In genomic region chr12:81859351-81860307, GRCm38 (mm10) we compare ENCODE assay signal across 8 mouse cellular contexts. TPM values are rescaled to one million over a fixed set of nuclear protein-coding genes. Genes with fewer than 3 reads are reported as not detected.
DNase-seq lines count a peak whose midpoint lies in the region; ATAC-seq lines count a peak whose summit lies in the region.

TSS of gene Pcnx (plus strand) at chr12:81860023.

- peak within 1 kb of the TSS; percentile 98 for H3K9ac ChIP-seq in hindbrain, embryonic 12.5 days

- 3% methylated on average over 56 of the region's 83 CpGs for WGBS in hindbrain, embryonic 12.5 days

- peak within 1 kb of the TSS; percentile 97 for H3K27ac ChIP-seq in hindbrain, embryonic 12.5 days

- no peaks in the 10 kb centered on the region for H3K36me3 ChIP-seq in hindbrain, embryonic 12.5 days

- H3K4me3 ChIP-seq in hindbrain, embryonic 12.5 days: peak within 1 kb of the TSS; percentile 98

- peaks cover 6% of the 10 kb centered on the region; the same call in 1 of the 2 replicates for H3K27me3 ChIP-seq in hindbrain, embryonic 12.5 days

- H3K4me2 ChIP-seq in hindbrain, embryonic 12.5 days (replicated peaks): peak within 1 kb of the TSS; percentile 68

- no peaks in the 10 kb centered on the region for H3K9me3 ChIP-seq in hindbrain, embryonic 12.5 days (replicated peaks)

- ATAC-seq in hindbrain, embryonic 12.5 days (ENCODE audit: low FRiP score): peak; percentile 85

- DNase-seq in MN1 (ENCODE audit: low spot score): peak; percentile 85
- DNase-seq in cerebellum, adult 8-10 months: peak; percentile 84
- peak; percentile 57 to 74 for DNase-seq in frontal cortex, postnatal 14 days (ENCODE audit: low spot score in 2 of 2)
- DNase-seq in layer of hippocampus, postnatal 36 days: peak; percentile 86
- peak; percentile 90 for DNase-seq in lung, postnatal 36 days
- peak; percentile 85 for DNase-seq in right cerebral cortex, adult 18-20 months
- peak; percentile 77 for DNase-seq in urinary bladder, adult 2 months (ENCODE audit: low spot score)

- H3K4me1 ChIP-seq in hindbrain, embryonic 12.5 days: peaks cover 26% of the 10 kb centered on the region

RNA-seq across cellular contexts. Expression of gene Pcnx, which starts in this region (rescaled TPM):
- 13.1 and 18.1 TPM in 2 replicates for polyA plus RNA-seq in hindbrain, embryonic 12.5 days (2016; fragmentation: Nextera tagmentation; extraction: Ambion mirVana)
- 100 to 1,000 TPM; 103 to 113 TPM for total RNA-seq in layer of hippocampus, postnatal 36 days (2021)
- 23.3 and 35.3 TPM in 2 replicates for polyA plus RNA-seq in urinary bladder, adult 2 months (2012; rRNA removed)

Comparison
In these comparisons a context has a peak if more than half of its experiments do, and no peak if none do; other contexts are left out.
1. Peak in every context shown above with its lines: DNase-seq, ATAC-seq, H3K4me3 ChIP-seq and H3K27ac ChIP-seq.